Mouse (Mus musculus): ENCODE results near the gene Tspan18.

The Tspan18 gene

GRCm38 (mm10) chr2:93333817-93334731 lies at the start of gene Tspan18:
Tspan18 (minus strand) TSS chr2:93334505.
- DNase-seq = peak; percentile 76 to 77

- DNase-seq = peak; percentile 44 to 46
Observed at GRCm38 (mm10) chr2:93383831-93384230, 49.5 kb upstream of the Tspan18 start.

GRCm38 (mm10) chr2:93380680-93381089 lies 46.4 kb upstream of the Tspan18 start:
- no peak for DNase-seq

- peak; percentile 60 to 74 for DNase-seq
Observed at GRCm38 (mm10) chr2:93377797-93378196, 43.5 kb upstream of the Tspan18 start.

- no peak for DNase-seq
Observed at GRCm38 (mm10) chr2:93377157-93377556, 42.9 kb upstream of the Tspan18 start.

- DNase-seq = no peak
Observed at GRCm38 (mm10) chr2:93372872-93373271, 38.6 kb upstream of the Tspan18 start.

GRCm38 (mm10) chr2:93372097-93372571 lies 37.8 kb upstream of the Tspan18 start:
- peak in 1 of 2 experiments; percentile 44 for DNase-seq

- DNase-seq = peak; percentile 43 to 48
Observed at GRCm38 (mm10) chr2:93368954-93369353, 34.6 kb upstream of the Tspan18 start.

- DNase-seq = no peak
Observed at GRCm38 (mm10) chr2:93367962-93368361, 33.7 kb upstream of the Tspan18 start.

- DNase-seq = peak; percentile 45 to 50
Observed at GRCm38 (mm10) chr2:93365411-93365810, 31.1 kb upstream of the Tspan18 start.

- DNase-seq = no peak
Observed at GRCm38 (mm10) chr2:93364951-93365350, 30.6 kb upstream of the Tspan18 start.

GRCm38 (mm10) chr2:93361454-93361853 lies 27.1 kb upstream of the Tspan18 start:
- no peak for DNase-seq

GRCm38 (mm10) chr2:93360310-93360709 lies 26.0 kb upstream of the Tspan18 start:
- DNase-seq = no peak

GRCm38 (mm10) chr2:93357391-93357790 lies 23.1 kb upstream of the Tspan18 start:
- no peak for DNase-seq

- no peak for DNase-seq
Observed at GRCm38 (mm10) chr2:93355845-93356244, 21.5 kb upstream of the Tspan18 start.

GRCm38 (mm10) chr2:93354621-93355020 lies 20.3 kb upstream of the Tspan18 start:
- DNase-seq = no peak

GRCm38 (mm10) chr2:93353725-93354124 lies 19.4 kb upstream of the Tspan18 start:
- DNase-seq = no peak

GRCm38 (mm10) chr2:93352915-93353685 lies 18.8 kb upstream of the Tspan18 start:
- DNase-seq = no peak

- DNase-seq = no peak
Observed at GRCm38 (mm10) chr2:93351352-93351751, 17.0 kb upstream of the Tspan18 start.

- DNase-seq = no peak
Observed at GRCm38 (mm10) chr2:93347018-93347417, 12.7 kb upstream of the Tspan18 start.

- DNase-seq = no peak
Observed at GRCm38 (mm10) chr2:93346609-93347008, 12.3 kb upstream of the Tspan18 start.

GRCm38 (mm10) chr2:93345663-93346268 lies 11.5 kb upstream of the Tspan18 start:
- no peak for DNase-seq

All from cerebellum, postnatal 14 days (tissue).